Mouse (Mus musculus) layer of hippocampus, postnatal 14 days (tissue): ENCODE data around the gene Procr. TPM values are rescaled to one million over a fixed set of nuclear protein-coding genes. Genes with fewer than 3 reads are reported as not detected.

ENCODE experiments used
- DNase-seq, 2 experiments: peaks; one replicate each; pipeline ENCODE4 v3.0.0; 2021 to 2022; ENCODE audit warnings: low spot score in 2 of 2, mixed read lengths in 1 of 2
- total RNA-seq, 2 experiments: library from RNA; stranded (reverse); gene quantifications; 2 replicates each; pipeline ENCODE4 v1.2.3; 2021

Procr gene
- total RNA-seq, 2 experiments from 2014 or later: 1.3 to 1.6 TPM

DNA sequence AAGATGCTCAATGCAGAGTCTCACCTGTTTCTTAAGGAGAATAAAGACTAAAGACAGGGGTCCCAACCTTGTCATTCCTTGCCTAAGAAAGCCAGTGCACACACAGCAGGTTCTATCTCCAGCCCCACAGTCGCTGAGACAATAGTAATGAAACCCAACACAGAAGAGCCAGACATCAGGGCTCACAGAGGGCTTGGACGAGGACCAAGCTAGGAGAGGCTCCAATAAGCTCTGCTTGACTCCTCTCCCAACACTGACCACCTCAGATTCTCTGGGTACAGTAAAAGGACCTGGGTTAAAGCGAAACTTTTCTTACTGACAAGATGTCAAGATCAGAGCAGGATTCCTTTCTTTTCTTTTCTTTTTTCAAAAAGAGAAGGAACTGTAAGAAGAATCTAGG, 47.7 kb downstream of the Procr start:
- DNase-seq: no peak

DNA sequence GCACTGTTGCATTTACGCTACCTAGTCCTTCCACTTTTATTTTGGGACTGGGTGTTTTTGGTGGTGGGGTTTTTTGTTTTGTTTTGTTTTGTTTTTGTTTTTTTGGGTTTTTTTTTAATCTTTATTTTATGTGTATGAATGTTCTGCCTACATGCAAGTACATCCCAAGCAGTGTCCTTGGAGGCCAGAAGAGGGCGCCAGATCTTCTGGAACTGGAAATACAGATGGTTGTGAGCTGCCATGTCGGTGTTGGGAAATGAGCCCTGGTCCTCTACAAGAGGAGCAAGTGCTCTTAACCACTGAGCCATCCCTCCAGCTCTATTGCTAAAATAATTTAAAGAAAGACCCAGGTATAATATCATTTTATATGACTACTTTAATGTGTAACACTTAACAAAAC, 51.8 kb downstream of the Procr start:
- no peak for DNase-seq

DNA sequence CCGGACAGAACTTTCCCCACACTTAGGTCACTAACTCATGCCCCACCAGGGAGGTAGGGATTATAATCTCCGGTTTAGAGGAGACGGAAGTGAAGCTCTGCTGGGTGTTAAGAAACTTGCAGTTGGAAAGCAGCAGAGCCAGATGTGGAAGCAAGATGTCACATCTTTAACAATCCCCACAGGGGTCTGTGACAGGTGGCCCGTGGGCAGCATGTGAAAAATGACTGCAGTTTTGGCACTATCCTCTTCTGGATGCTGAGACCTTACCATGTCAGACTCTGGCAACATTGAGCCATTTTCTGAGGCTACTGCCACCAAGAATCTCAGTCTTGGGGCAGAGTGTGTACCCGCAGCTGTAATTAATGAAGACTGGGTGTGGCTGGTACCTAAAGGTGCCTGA, 53.1 kb downstream of the Procr start:
- DNase-seq: no peak

Other genes starting within 250 kb of the Procr start
- 10 to 100 TPM; 60.4 to 63.1 TPM for gene Acss2, start 233.2 kb upstream of the Procr start, total RNA-seq
- gene Ggt7, start 232.9 kb upstream of the Procr start, total RNA-seq: 100 to 1,000 TPM; 107 to 119 TPM
- 10 to 100 TPM; 14.5 to 16.4 TPM for gene Gss, start 158.3 kb upstream of the Procr start, total RNA-seq
- gene Myh7b, start 139.9 kb upstream of the Procr start, total RNA-seq: 1 to 10 TPM; 3.1 to 4.9 TPM
- 100 to 1,000 TPM; 149 to 156 TPM for gene Trpc4ap, start 58.7 kb upstream of the Procr start, total RNA-seq
- 10 to 100 TPM; 18.2 to 19.6 TPM for gene Edem2, start 21.6 kb upstream of the Procr start, total RNA-seq
- not detected for gene Gm17581, start 15.3 kb upstream of the Procr start, total RNA-seq
- 10 to 100 TPM; 50.0 to 53.3 TPM for gene Mmp24, start 24.2 kb downstream of the Procr start, total RNA-seq
- gene BC029722, start 68.3 kb downstream of the Procr start, total RNA-seq: 10 to 100 TPM; 43.8 to 45.6 TPM
- gene Eif6, start 75.8 kb downstream of the Procr start, total RNA-seq: 10 to 100 TPM; 68.1 to 69.9 TPM
- gene Fam83c, start 83.7 kb downstream of the Procr start, total RNA-seq: not detected
- gene Uqcc1, start 179.2 kb downstream of the Procr start, total RNA-seq: 10 to 100 TPM; 58.4 to 70.1 TPM
- gene Gm15557, start 189.6 kb downstream of the Procr start, total RNA-seq: not detected
- gene Gdf5, start 194.2 kb downstream of the Procr start, total RNA-seq: under 1 TPM; 0.43 to 0.69 TPM
- gene Cep250, start 205.3 kb downstream of the Procr start, total RNA-seq: 10 to 100 TPM; 18.0 to 19.3 TPM